Mouse (Mus musculus) bone marrow, adult 2 months (tissue): Measurements from ENCODE around the gene Setd1a. TPM values are rescaled to one million over a fixed set of nuclear protein-coding genes. Genes with fewer than 3 reads are reported as not detected.
"Not testable (repeated sequence)": the region's sequence is repeated elsewhere in the genome, so short reads cannot be mapped to it uniquely, and the experiment has no call there.

ENCODE experiments used
- H3K27ac ChIP-seq: fragments of 200-500 bp; 2 replicates; pipeline ENCODE4 v1.5.1; 2012; ENCODE audit warnings: low read depth, mild to moderate bottlenecking, control low read depth, inconsistent platforms, low read length; ENCODE audit not compliant: control insufficient read depth, poor library complexity, insufficient read depth
- H3K4me1 ChIP-seq: fragments of 200-500 bp; 2 replicates; pipeline ENCODE4 v1.6.1; 2011; ENCODE audit warnings: low read length; ENCODE audit not compliant: control insufficient read depth, insufficient read depth
- H3K4me3 ChIP-seq: fragments of 200-500 bp; replicated peaks from 2 replicates; pipeline ENCODE3; 2011; ENCODE audit warnings: mild to moderate bottlenecking, low read depth, low read length, control low read depth; ENCODE audit not compliant: control insufficient read depth
- CTCF ChIP-seq: fragments of 200-500 bp; IDR thresholded peaks from 2 replicates; pipeline ENCODE4 v1.5.1; 2011; ENCODE audit warnings: low read length, control low read depth; ENCODE audit not compliant: control insufficient read depth, insufficient read depth
- POLR2A ChIP-seq: fragments of 200-500 bp; IDR thresholded peaks from 2 replicates; pipeline ENCODE4 v1.6.1; 2011; ENCODE audit warnings: low read depth, mild to moderate bottlenecking, control low read depth, low read length, borderline replicate concordance; ENCODE audit not compliant: control insufficient read depth
- WGBS: fragments of 180-500 bp; shearing (Covaris S2); methylation state at CpG from one replicate; pipeline ENCODE4 v1.1.7; 2018; 5-methylcytosine and 5-hydroxymethylcytosine counted together
- polyA plus RNA-seq: library from polyadenylated mRNA; stranded (reverse); fragments of >200 nt; gene quantifications from 2 replicates; pipeline ENCODE4 v1.2.4, GENCODE M21; 2011; ENCODE audit warnings: low replicate concordance; ENCODE audit not compliant: missing spikeins, insufficient read depth, insufficient read length

The Setd1a gene
- polyA plus RNA-seq: 24.2 and 36.3 TPM in 2 replicates

DNA sequence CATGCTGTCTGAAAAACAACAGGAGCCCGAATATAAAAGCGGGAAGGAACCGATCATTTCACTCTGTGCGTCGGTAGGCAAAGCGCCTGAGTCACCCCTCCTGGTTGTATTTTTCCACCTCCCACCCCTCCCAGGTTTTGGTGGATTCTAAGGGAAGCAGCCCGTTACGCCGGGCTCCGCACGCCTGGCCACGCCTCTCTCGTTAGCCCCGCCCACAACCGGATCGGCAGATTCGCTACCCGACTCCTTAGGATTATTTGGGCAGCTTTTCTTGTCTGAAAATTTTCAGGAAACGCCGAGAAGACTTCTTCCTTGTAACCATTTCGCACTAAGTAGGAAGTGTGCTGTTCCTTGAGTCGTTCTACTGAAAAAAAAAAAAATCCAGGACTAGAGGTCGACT is at the start of gene Setd1a:
Gene Setd1a (plus strand): TSS at position 245 of the 400 bp plus-strand sequence.
- under 1% methylated on average over 23 of the region's 23 CpGs for WGBS
- Histone ChIP-seq H3K4me1 (no peaks in the 10 kb centered on the region), H3K27ac (peak within 1 kb of the TSS; percentile 90), H3K4me3 (peak within 1 kb of the TSS; percentile 81)
- TF ChIP-seq CTCF (no peak), POLR2A (no peak)

DNA sequence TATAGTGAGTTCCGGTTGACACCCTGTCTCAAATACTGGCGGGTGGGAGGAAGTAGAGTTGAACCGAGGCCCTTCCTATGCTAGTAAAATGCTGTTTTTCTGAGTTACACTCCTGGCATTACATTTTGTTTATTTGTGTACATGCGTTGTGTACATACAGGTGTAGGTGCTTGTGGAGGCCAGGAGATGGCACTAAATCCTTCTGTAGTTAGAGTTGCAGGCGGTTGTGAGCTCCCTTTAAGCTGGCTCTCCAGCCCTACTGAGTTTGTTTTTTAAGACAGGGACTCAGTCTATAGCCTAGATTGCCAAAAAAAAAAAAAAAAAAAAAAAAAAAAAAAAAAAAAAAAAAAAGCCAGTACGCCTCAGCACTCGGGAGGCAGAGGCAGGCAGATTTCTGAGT is 48.6 kb upstream of the Setd1a start:
- Histone ChIP-seq H3K4me3 (no peak overlapping the region), H3K4me1 (no peaks in the 10 kb centered on the region), H3K27ac (no peak overlapping the region)
- 69% methylated on average over 7 of the region's 7 CpGs for WGBS
- TF ChIP-seq POLR2A (no peak), CTCF (no peak)

DNA sequence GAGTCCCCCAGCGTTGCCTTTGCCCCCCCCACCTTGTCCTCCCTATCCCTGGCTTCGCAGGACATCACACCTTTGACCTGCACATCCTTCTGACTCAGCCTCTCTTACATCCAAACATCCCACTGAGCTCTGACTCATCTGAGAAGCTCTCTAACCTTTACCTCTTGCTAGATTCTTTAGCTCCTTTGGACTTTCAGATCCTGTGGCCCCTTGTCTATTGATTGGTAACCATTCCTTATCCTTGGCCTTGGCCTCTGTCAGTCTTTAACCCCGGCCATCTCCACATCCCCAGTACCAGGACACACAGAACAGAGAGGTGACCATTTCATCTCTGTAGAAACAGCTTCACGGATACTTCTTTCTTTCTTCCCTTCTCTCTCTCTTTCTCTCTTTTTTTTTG is 46.3 kb upstream of the Setd1a start:
- H3K4me1 ChIP-seq: no peaks in the 10 kb centered on the region
- H3K27ac ChIP-seq: no peak overlapping the region
- TF ChIP-seq POLR2A (no peak), CTCF (no peak)
- 70% methylated on average over 4 of the region's 4 CpGs for WGBS
- H3K4me3 ChIP-seq: no peak overlapping the region

DNA sequence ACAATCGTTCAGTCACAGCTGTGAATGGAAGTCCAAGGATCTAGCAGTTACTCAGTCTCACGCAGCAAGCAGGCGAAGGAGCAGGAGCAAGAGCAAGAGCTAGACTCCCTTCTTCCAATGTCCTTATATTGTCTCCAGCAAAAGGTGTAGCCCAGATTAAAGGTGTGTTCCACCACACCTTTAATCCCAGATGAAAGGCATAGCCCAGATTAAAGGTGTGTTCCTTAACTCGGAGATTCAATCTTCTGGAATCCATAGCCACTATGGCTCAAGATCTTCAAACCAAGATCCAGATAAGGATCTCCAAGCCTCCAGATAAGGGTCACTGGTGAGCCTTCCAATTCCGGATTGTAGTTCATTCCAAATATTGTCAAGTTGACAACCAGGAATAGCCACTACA is 44.4 kb upstream of the Setd1a start, which contains the start of gene Ctf2:
Gene Ctf2 (minus strand): TSS at position 101 of the 400 bp plus-strand sequence.
- not testable (repeated sequence) for H3K27ac ChIP-seq, H3K4me3 ChIP-seq, H3K4me1 ChIP-seq
- no CpG with 5 or more reads among the region's 5 CpGs for WGBS

DNA sequence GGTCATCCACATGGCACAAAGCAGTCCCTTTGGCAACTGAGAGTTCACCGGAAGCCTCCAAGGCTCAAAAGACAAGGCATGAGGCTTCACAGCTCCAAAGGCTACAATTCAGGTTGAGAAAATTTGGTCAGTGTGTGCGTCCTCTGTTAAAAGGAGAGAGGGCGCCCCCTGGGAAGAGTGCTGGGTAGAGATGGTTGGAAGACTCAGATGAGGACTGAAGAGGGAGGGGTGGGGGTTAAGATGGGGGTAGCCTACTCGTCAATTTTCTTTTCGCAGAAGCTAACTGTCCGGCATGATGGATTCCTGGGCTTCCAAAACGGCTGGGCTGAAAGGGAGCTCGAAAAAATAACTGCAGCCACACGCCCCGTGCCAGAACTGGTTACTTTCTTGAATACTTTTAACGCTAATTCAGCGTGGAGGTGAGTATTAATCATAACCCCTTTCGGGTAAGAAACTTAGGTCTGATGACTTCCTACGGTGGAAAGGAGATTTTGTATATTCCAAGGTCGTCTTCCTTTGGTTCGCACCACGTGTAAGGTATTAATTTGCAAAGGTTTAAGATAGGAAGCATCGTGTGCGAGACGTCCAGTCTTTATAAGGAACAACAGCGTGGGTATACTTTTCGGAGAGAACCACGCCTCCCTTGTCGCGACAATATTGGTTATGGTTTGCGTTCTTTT is 32.0 kb upstream of the Setd1a start, which contains the start of gene Fbxl19:
Gene Fbxl19 (plus strand): TSS at position 178 of the 680 bp plus-strand sequence.
- WGBS: under 1% methylated on average over 26 of the region's 26 CpGs
- Histone ChIP-seq H3K4me3 (peak within 1 kb of the TSS; percentile 95), H3K4me1 (no peaks in the 10 kb centered on the region), H3K27ac (peak within 1 kb of the TSS; percentile 83; the same call in 1 of the 2 replicates)
- TF ChIP-seq CTCF (peak; percentile 27; the same call in 1 of the 2 replicates), POLR2A (no peak)

DNA sequence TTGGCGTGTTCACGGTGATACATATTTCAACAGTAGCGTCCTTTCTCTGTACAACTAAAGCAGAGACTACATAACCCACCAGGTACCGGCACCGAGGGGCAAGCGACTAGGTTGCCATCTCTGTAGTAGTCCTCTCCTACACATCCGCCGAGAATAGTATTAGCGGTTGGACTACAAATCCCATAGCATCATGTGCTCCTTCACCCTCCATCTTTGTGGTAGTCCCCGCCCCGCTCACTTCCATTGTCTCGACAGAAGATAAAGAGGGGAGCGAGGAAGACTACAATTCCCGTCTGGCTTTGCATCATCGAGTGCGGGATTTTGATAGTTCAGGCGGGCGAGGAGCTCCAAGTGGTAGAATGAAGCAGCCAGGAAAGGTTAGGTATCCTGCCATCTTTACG is 31.2 kb upstream of the Setd1a start:
- no peaks in the 10 kb centered on the region for H3K4me1 ChIP-seq
- no peak for TF ChIP-seq POLR2A
- no peak for TF ChIP-seq CTCF
- 0% methylated on average over 19 of the region's 19 CpGs for WGBS
- H3K27ac ChIP-seq: peak overlapping the region; percentile 83; the same call in 1 of the 2 replicates
- H3K4me3 ChIP-seq: peak overlapping the region; percentile 95

DNA sequence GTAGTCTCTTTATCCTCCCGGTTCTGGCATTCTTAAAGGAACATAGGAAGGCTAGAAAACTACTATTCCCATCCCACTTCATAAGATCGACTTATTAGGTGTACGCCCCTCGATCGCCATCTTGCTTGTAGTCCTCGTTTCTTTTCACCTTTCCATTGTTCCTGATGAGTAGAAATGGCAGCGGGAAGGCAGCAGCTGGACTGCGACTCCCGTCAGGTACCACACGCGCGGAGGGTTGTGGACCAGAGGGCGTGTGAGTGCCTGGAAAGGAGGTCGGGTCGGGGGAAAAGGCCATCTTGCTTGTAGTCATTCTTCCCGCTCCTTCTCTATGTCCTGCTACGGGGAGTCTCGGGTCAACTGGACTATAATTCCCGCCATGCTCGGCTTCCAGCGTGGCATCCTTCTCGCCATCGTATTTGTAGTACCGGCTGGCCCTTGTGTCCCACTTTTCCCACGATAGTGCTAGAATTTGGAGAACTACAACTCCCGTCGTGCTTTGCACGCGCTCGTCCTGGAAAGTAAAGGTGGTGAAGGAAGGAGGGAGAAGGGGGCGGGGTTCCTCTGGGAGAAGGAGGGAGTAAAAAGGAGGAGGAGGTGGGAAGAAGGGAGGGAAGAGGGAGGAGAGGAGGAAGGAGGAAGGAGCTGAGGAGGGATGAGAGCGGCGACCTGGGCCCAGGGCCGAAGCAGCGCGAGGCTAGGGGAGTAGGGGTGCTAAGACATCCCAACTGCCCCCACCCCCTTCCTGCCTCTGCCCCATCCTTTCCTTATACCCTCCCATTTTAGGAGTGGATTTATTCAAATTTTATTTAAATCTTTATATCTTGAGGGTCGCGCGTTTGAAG is 30.6 kb upstream of the Setd1a start:
- peak overlapping the region; percentile 83 for H3K27ac ChIP-seq
- no peaks in the 10 kb centered on the region for H3K4me1 ChIP-seq
- H3K4me3 ChIP-seq: peak overlapping the region; percentile 95
- under 1% methylated on average over 39 of the region's 39 CpGs for WGBS
- peak; percentile 9; the same call in 1 of the 2 replicates for TF ChIP-seq CTCF
- peak; percentile 39; the same call in 1 of the 2 replicates for TF ChIP-seq POLR2A

DNA sequence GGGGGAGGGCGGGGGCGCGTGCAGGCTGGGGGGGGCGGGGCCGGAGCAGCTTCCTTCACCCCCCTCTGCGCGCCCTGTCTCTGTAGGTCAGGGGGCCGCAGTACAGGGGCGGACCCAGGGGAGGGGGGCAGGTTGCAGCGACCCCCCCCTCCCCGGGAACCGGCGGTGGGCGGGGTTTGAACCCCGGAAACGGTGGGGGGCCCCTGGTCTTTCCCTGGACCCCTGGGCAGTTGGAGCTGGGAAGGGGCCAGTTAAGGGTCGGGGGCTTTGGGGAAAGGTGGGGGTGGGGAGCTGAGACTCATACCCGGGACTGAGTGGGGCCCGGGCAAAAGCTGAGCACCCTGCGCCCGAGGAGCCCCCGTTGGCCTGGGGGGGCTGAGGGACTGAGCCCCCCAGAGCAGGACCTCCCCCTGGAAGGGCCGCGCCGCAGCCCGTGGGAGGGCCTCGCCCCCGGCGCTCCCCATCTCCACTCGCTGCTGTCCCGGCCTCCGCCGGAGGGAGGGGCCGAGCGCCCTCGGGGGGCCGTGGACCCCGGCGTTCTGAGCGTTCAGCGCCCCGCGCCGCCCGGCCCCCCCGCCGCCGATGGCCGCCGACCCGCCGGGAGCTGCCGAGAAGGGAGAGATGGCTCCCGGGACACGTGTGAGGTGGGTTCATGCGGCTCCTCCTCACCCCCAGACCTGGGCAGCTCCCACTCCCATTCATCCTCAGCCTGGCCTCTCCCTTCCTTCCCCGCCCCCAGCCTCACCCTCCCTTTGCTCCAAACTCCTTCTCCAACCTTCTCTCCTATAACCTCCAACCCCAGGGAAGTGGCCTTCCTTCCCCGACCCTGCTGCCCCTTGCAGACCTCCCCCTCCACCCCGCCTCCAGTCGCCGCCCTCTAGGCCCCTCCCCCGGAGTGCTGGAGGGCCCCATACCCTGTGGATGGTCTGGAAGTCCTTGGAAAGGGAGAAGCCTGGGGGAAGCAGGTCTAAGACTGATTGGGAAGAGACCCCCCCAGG is 29.7 kb upstream of the Setd1a start:
- TF ChIP-seq POLR2A: no peak
- no peak for TF ChIP-seq CTCF
- Histone ChIP-seq H3K4me3 (no peak overlapping the region), H3K4me1 (no peaks in the 10 kb centered on the region), H3K27ac (no peak overlapping the region)
- 3% methylated on average over 58 of the region's 62 CpGs for WGBS
